Mouse (Mus musculus): Measurements from ENCODE around the gene Dip2a.

Dip2a gene

GRCm38 (mm10) chr10:76246601-76247000 lies 98.5 kb downstream of the Dip2a start:
- DNase-seq (ENCODE audit: low spot score), result no peak

GRCm38 (mm10) chr10:76245106-76245505 lies 100.0 kb downstream of the Dip2a start:
- no peak for DNase-seq (ENCODE audit: low spot score)

- no peak for DNase-seq (ENCODE audit: low spot score)
Observed at GRCm38 (mm10) chr10:76239401-76239800, 105.7 kb downstream of the Dip2a start.

GRCm38 (mm10) chr10:76237341-76238225 lies 107.5 kb downstream of the Dip2a start, which contains the start of gene Prmt2:
TSS of gene Prmt2 (minus strand) at chr10:76237865.
- DNase-seq (ENCODE audit: low spot score), result peak; percentile 92

GRCm38 (mm10) chr10:76229627-76230026 lies 115.5 kb downstream of the Dip2a start:
- no peak for DNase-seq (ENCODE audit: low spot score)

- no peak for DNase-seq (ENCODE audit: low spot score)
Observed at GRCm38 (mm10) chr10:76225944-76226343, 119.1 kb downstream of the Dip2a start.

- DNase-seq (ENCODE audit: low spot score), result no peak
Observed at GRCm38 (mm10) chr10:76218240-76218639, 126.9 kb downstream of the Dip2a start.

- DNase-seq (ENCODE audit: low spot score), result no peak
Observed at GRCm38 (mm10) chr10:76217056-76217455, 128.0 kb downstream of the Dip2a start.

- DNase-seq (ENCODE audit: low spot score), result no peak
Observed at GRCm38 (mm10) chr10:76214161-76214560, 130.9 kb downstream of the Dip2a start.

GRCm38 (mm10) chr10:76212121-76212520 lies 133.0 kb downstream of the Dip2a start:
- no peak for DNase-seq (ENCODE audit: low spot score)

GRCm38 (mm10) chr10:76210806-76211205 lies 134.3 kb downstream of the Dip2a start:
- no peak for DNase-seq (ENCODE audit: low spot score)
